Mouse (Mus musculus) cortical plate, adult 2 months (tissue): ENCODE measurements at regions not wholly inside any gene's neighbourhood (a gene's known extent, or its start where the extent isn't known, plus 50 kb on each side); places are given as distances from the start of the nearest gene placed in this dataset.

ENCODE experiments used
- CTCF ChIP-seq: fragments of 200-500 bp; IDR thresholded peaks from 2 replicates; pipeline ENCODE4 v1.5.1; 2011; ENCODE audit warnings: mild to moderate bottlenecking, control low read depth, low read length; ENCODE audit not compliant: insufficient read depth; ENCODE audit errors: extremely low read depth
- POLR2A ChIP-seq: fragments of 200-500 bp; IDR thresholded peaks from 2 replicates; pipeline ENCODE4 v1.6.1; 2011; ENCODE audit warnings: mild to moderate bottlenecking, low read length, control low read depth; ENCODE audit not compliant: insufficient read depth; ENCODE audit errors: extremely low read depth

DNA sequence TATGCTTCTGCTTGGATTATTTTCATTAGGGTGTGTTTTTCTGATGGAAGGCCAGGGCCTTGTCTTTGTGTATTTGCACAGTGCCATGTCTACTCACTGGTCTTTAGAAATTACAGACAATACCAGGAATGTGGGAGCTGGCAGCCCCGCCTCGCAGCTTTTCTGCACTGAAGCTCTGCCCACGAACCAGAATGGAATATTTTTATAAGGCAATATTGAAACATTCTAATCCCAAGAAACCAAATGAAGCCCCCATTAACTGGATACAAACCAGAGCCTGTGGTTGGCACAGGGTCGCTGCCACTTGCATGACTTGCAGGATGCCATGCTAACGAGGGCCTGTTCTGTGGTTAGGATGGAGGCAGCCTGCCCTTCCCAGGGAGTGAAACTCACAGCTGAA lies 54.3 kb upstream of the Gm10320 start:
- TF ChIP-seq CTCF, result no peak
- TF ChIP-seq POLR2A, result no peak
